Mouse (Mus musculus): ENCODE data around the gene Zfp358.

GRCm38 (mm10) chr8:3531936-3532335, 39.0 kb downstream of the Zfp358 start:
- no peak for TF ChIP-seq POLR2A (IDR thresholded peaks at IDR 0.05; ENCODE audit: insufficient read depth, low read length)
- no peak for TF ChIP-seq CTCF (IDR thresholded peaks at IDR 0.05; ENCODE audit: low read depth, low read length)
